ENCODE assay signal across 26 mouse cellular contexts in genomic region chr17:81427245-81427644, GRCm38 (mm10). TPM values are rescaled to one million over a fixed set of nuclear protein-coding genes. Genes with fewer than 3 reads are reported as not detected.
DNase-seq lines count a peak whose midpoint lies in the region; ATAC-seq and TF ChIP-seq lines count a peak whose summit lies in the region.
"Had no signal": no experiment of that assay in that cellular context is flagged by ENCODE, and none has a peak within 500 bp of the region (broad histone marks: within the 10 kb centered on the region; RNA-seq: fewer than 3 reads in every experiment).

No protein-coding gene starts in this region.

- H3K4me1 ChIP-seq in forebrain, postnatal 0 days (ENCODE audit: insufficient read depth): no peaks in the 10 kb centered on the region
- H3K4me1 ChIP-seq in forebrain, embryonic 10.5 days: peaks cover 6% of the 10 kb centered on the region
- peaks cover 4% of the 10 kb centered on the region; the same call in 1 of the 2 replicates for H3K4me1 ChIP-seq in cerebellum, adult 2 months (ENCODE audit: control insufficient read depth, insufficient read depth, low read length)
- H3K4me1 ChIP-seq: stomach, embryonic 15.5 days had no signal

- WGBS in forebrain, postnatal 0 days: 75% methylated on average over 7 of the region's 7 CpGs
- 92% methylated on average over 7 of the region's 7 CpGs for WGBS in forebrain, embryonic 10.5 days
- WGBS in cerebellum, adult 2 months: 93% methylated on average over 7 of the region's 7 CpGs

- peaks cover 6% of the 10 kb centered on the region; the same call in 1 of the 2 replicates for H3K36me3 ChIP-seq in forebrain, postnatal 0 days (ENCODE audit: insufficient read depth)
- no peaks in the 10 kb centered on the region for H3K36me3 ChIP-seq in forebrain, embryonic 10.5 days (replicated peaks)
- H3K36me3 ChIP-seq: embryonic facial prominence, embryonic 15.5 days; hindbrain, embryonic 10.5 days; limb, embryonic 15.5 days; midbrain, embryonic 12.5 days; stomach, embryonic 15.5 days had no signal

- H3K4me3 ChIP-seq in forebrain, postnatal 0 days (ENCODE audit: low read depth, low read length): no peak overlapping the region
- H3K4me3 ChIP-seq in forebrain, embryonic 10.5 days: no peak overlapping the region
- no peak overlapping the region for H3K4me3 ChIP-seq in cerebellum, adult 2 months (replicated peaks; ENCODE audit: insufficient read depth, low read depth, low read length)
- H3K4me3 ChIP-seq: embryonic facial prominence, embryonic 15.5 days; heart, embryonic 13.5 days; hindbrain, embryonic 10.5 days; limb, embryonic 15.5 days; midbrain, embryonic 12.5 days; stomach, embryonic 15.5 days had no signal

- no peak overlapping the region for H3K27ac ChIP-seq in forebrain, postnatal 0 days (ENCODE audit: low read depth, low read length)
- H3K27ac ChIP-seq in forebrain, embryonic 10.5 days: no peak overlapping the region
- no peak overlapping the region for H3K27ac ChIP-seq in cerebellum, adult 2 months (ENCODE audit: insufficient read depth, low read length)
- H3K27ac ChIP-seq: embryonic facial prominence, embryonic 15.5 days; heart, embryonic 13.5 days; hindbrain, embryonic 10.5 days; limb, embryonic 15.5 days; midbrain, embryonic 12.5 days; stomach, embryonic 15.5 days had no signal

- no peak for TF ChIP-seq POLR2A in cerebellum, adult 2 months (IDR thresholded peaks at IDR 0.05; ENCODE audit: borderline replicate concordance, insufficient read depth, low read length)

- H3K27me3 ChIP-seq in forebrain, postnatal 0 days (ENCODE audit: insufficient read depth, low read length): no peaks in the 10 kb centered on the region
- no peaks in the 10 kb centered on the region for H3K27me3 ChIP-seq in forebrain, embryonic 10.5 days (ENCODE audit: poor library complexity, severe bottlenecking)
- H3K27me3 ChIP-seq in cerebellum, adult 2 months (ENCODE audit: control insufficient read depth, insufficient read depth, low read length): no peaks in the 10 kb centered on the region
- H3K27me3 ChIP-seq: embryonic facial prominence, embryonic 15.5 days; heart, embryonic 13.5 days; limb, embryonic 15.5 days; stomach, embryonic 15.5 days had no signal

- no peak overlapping the region for H3K9ac ChIP-seq in forebrain, postnatal 0 days
- H3K9ac ChIP-seq: embryonic facial prominence, embryonic 15.5 days; heart, embryonic 13.5 days; limb, embryonic 15.5 days; midbrain, embryonic 12.5 days; stomach, embryonic 15.5 days had no signal

- ATAC-seq in forebrain, postnatal 0 days: peak; percentile 29; the same call in 1 of the 2 replicates
- ATAC-seq: Patski had no signal

- H3K9me3 ChIP-seq in forebrain, postnatal 0 days (ENCODE audit: low read length): no peaks in the 10 kb centered on the region
- no peaks in the 10 kb centered on the region for H3K9me3 ChIP-seq in forebrain, embryonic 10.5 days
- H3K9me3 ChIP-seq: embryonic facial prominence, embryonic 15.5 days; heart, embryonic 13.5 days; hindbrain, embryonic 10.5 days; limb, embryonic 15.5 days; midbrain, embryonic 12.5 days; stomach, embryonic 15.5 days had no signal

- peak; percentile 40 for DNase-seq in forebrain, postnatal 0 days
- no peak for DNase-seq in forebrain, embryonic 10.5 days (ENCODE audit: extremely low spot score, low spot score)
- peak; percentile 63 to 69 for DNase-seq in frontal cortex, adult 2 months (ENCODE audit: extremely low spot score in 1 of 2, low spot score in 1 of 2)
- DNase-seq in layer of hippocampus, adult 9-11 months: peak; percentile 81
- peak; percentile 66 to 78 for DNase-seq in right cerebral cortex, postnatal 10 days (ENCODE audit: low spot score in 2 of 2)
- DNase-seq in liver: no peak
- no peak for DNase-seq in embryo, embryonic 10.5 days (ENCODE audit: low spot score)
- DNase-seq in cerebellum, adult 2 months: no peak
- DNase-seq: cerebellum, adult 11-12 months; lung, adult 18-20 months; lung, postnatal 36 days; spleen, adult 18-20 months; thymus, postnatal 36 days had no signal

- no peak for TF ChIP-seq CTCF in forebrain, postnatal 0 days (IDR thresholded peaks at IDR 0.05; ENCODE audit: low read depth)
- no peak for TF ChIP-seq CTCF in cerebellum, adult 2 months (IDR thresholded peaks at IDR 0.05; ENCODE audit: borderline replicate concordance, insufficient read depth, low read depth, low read length)

- no peak overlapping the region for H3K4me2 ChIP-seq in forebrain, postnatal 0 days (ENCODE audit: low read depth)
- H3K4me2 ChIP-seq: embryonic facial prominence, embryonic 15.5 days; heart, embryonic 13.5 days; limb, embryonic 15.5 days; midbrain, embryonic 12.5 days; stomach, embryonic 15.5 days had no signal

RNA-seq across cellular contexts. Expression of gene Gm11096, which starts 14.3 kb away (rescaled TPM):
- total RNA-seq in forebrain, postnatal 0 days (2014; rRNA removed): not detected in 2 replicates
- polyA plus RNA-seq in forebrain, postnatal 0 days (2015; fragmentation: Nextera tagmentation; extraction: Ambion mirVana): not detected in 2 replicates
- polyA plus RNA-seq in forebrain, embryonic 10.5 days (2016; fragmentation: Nextera tagmentation; extraction: Ambion mirVana): not detected in 2 replicates
- polyA plus RNA-seq in frontal cortex, adult 2 months (2012; rRNA removed): not detected in 2 replicates
- not detected in 2 replicates for polyA plus RNA-seq in cerebellum, adult 2 months (2012; rRNA removed)
- total RNA-seq: common myeloid progenitor, adult 5-6 weeks; layer of hippocampus, postnatal 14 days had no signal
- polyA plus RNA-seq: brain, embryonic 14.5 days; embryonic facial prominence, embryonic 15.5 days; gonadal fat pad, adult 2 months; heart, embryonic 13.5 days; hindbrain, embryonic 10.5 days; intestine, embryonic 14.5 days; kidney, embryonic 16.5 days; limb, embryonic 15.5 days; midbrain, embryonic 12.5 days; Patski; stomach, embryonic 15.5 days had no signal

Comparison
In these comparisons a context has a peak if more than half of its experiments do, and no peak if none do; other contexts are left out.
1. DNase-seq: peak in forebrain, postnatal 0 days (single experiment), frontal cortex, adult 2 months (2 of 2), layer of hippocampus, adult 9-11 months (single experiment) and right cerebral cortex, postnatal 10 days (2 of 2); none in forebrain, embryonic 10.5 days (single experiment), liver (single experiment), embryo, embryonic 10.5 days (single experiment) and cerebellum, adult 2 months (0 of 2).